Mouse (Mus musculus): ENCODE data around the gene Rnf213. TPM values are rescaled to one million over a fixed set of nuclear protein-coding genes. Genes with fewer than 3 reads are reported as not detected.
A peak's percentile ranks its signal among the peaks of the same experiment; 100 is the strongest.

Rnf213 gene
- polyA plus RNA-seq, 1 experiment from 2014 or later, result 8.5 TPM

GRCm38 (mm10) chr11:119390271-119391231, 2.3 kb upstream of the Rnf213 start:
- Histone ChIP-seq H3K27me3 (replicated peaks) (peaks cover 20% of the 10 kb centered on the region), H3K9ac (peak overlapping the region; percentile 87), H3K36me3 (no peaks in the 10 kb centered on the region), H3K27ac (ENCODE audit: poor library complexity, severe bottlenecking) (peak overlapping the region; percentile 91), H3K4me3 (peak overlapping the region; percentile 69), H3K4me2 (peak overlapping the region; percentile 83), H3K9me3 (replicated peaks) (no peaks in the 10 kb centered on the region), H3K4me1 (replicated peaks) (peaks cover 54% of the 10 kb centered on the region)
- ATAC-seq (ENCODE audit: insufficient number of reproducible peaks, low FRiP score), result peak; percentile 39
- WGBS, result 2% methylated on average over 53 of the region's 53 CpGs

- Histone ChIP-seq H3K9me3 (replicated peaks) (no peaks in the 10 kb centered on the region), H3K4me2 (peak overlapping the region; percentile 83), H3K4me3 (peak overlapping the region; percentile 69; the same call in 1 of the 2 replicates), H3K9ac (0 out of 2 replicates have a peak overlapping the region, but pooled peaks have one; percentile 87), H3K27ac (ENCODE audit: poor library complexity, severe bottlenecking) (peak overlapping the region; percentile 91), H3K4me1 (replicated peaks) (peaks cover 54% of the 10 kb centered on the region), H3K27me3 (replicated peaks) (peaks cover 30% of the 10 kb centered on the region), H3K36me3 (0 out of 2 replicates have a peak, but pooled peaks cover 2% of the 10 kb centered on the region)
- ATAC-seq (ENCODE audit: insufficient number of reproducible peaks, low FRiP score), result no peak
- 32% methylated on average over 7 of the region's 7 CpGs for WGBS
Measured at GRCm38 (mm10) chr11:119391386-119392000, 1.4 kb upstream of the Rnf213 start.

GRCm38 (mm10) chr11:119392001-119392614, 792 bp upstream of the Rnf213 start:
- peak overlapping the region; percentile 61 for H3K4me3 ChIP-seq
- 8% methylated on average over 12 of the region's 12 CpGs for WGBS
- peak overlapping the region; percentile 79 for H3K4me2 ChIP-seq
- peaks cover 50% of the 10 kb centered on the region for H3K4me1 ChIP-seq (replicated peaks)
- peak overlapping the region; percentile 91 for H3K27ac ChIP-seq (ENCODE audit: poor library complexity, severe bottlenecking)
- H3K9ac ChIP-seq, result peak overlapping the region; percentile 55; the same call in 1 of the 2 replicates
- H3K27me3 ChIP-seq (replicated peaks), result peaks cover 32% of the 10 kb centered on the region
- H3K36me3 ChIP-seq, result 0 out of 2 replicates have a peak, but pooled peaks cover 4% of the 10 kb centered on the region
- no peaks in the 10 kb centered on the region for H3K9me3 ChIP-seq (replicated peaks)
- ATAC-seq (ENCODE audit: insufficient number of reproducible peaks, low FRiP score), result no peak; the same call in 1 of the 2 replicates

- peak overlapping the region; percentile 79 for H3K4me2 ChIP-seq
- H3K27ac ChIP-seq (ENCODE audit: poor library complexity, severe bottlenecking), result peak overlapping the region; percentile 56
- 25% methylated on average over 7 of the region's 7 CpGs for WGBS
- 0 out of 2 replicates have a peak, but pooled peaks cover 4% of the 10 kb centered on the region for H3K36me3 ChIP-seq
- H3K27me3 ChIP-seq (replicated peaks), result peaks cover 28% of the 10 kb centered on the region
- ATAC-seq (ENCODE audit: insufficient number of reproducible peaks, low FRiP score), result no peak
- peak overlapping the region; percentile 74 for H3K9ac ChIP-seq
- H3K9me3 ChIP-seq (replicated peaks), result no peaks in the 10 kb centered on the region
- peaks cover 37% of the 10 kb centered on the region for H3K4me1 ChIP-seq (replicated peaks)
- H3K4me3 ChIP-seq, result peak overlapping the region; percentile 61
Measured at GRCm38 (mm10) chr11:119393483-119393804, 544 bp downstream of the Rnf213 start.

GRCm38 (mm10) chr11:119394210-119394609, 1.3 kb downstream of the Rnf213 start:
- 61% methylated on average over 6 of the region's 6 CpGs for WGBS
- peaks cover 37% of the 10 kb centered on the region for H3K4me1 ChIP-seq (replicated peaks)
- peak overlapping the region; percentile 79 for H3K4me2 ChIP-seq
- 0 out of 2 replicates have a peak, but pooled peaks cover 4% of the 10 kb centered on the region for H3K36me3 ChIP-seq
- no peak overlapping the region for H3K27ac ChIP-seq (ENCODE audit: poor library complexity, severe bottlenecking)
- H3K4me3 ChIP-seq, result peak overlapping the region; percentile 5; the same call in 1 of the 2 replicates
- H3K9ac ChIP-seq, result 0 out of 2 replicates have a peak overlapping the region, but pooled peaks have one; percentile 28
- H3K27me3 ChIP-seq (replicated peaks), result peaks cover 28% of the 10 kb centered on the region
- ATAC-seq (ENCODE audit: insufficient number of reproducible peaks, low FRiP score), result no peak
- H3K9me3 ChIP-seq (replicated peaks), result no peaks in the 10 kb centered on the region

GRCm38 (mm10) chr11:119395394-119395793, 2.5 kb downstream of the Rnf213 start:
- Histone ChIP-seq H3K4me2 (no peak overlapping the region), H3K9ac (no peak overlapping the region), H3K27ac (ENCODE audit: poor library complexity, severe bottlenecking) (no peak overlapping the region), H3K4me1 (replicated peaks) (peaks cover 32% of the 10 kb centered on the region), H3K9me3 (replicated peaks) (no peaks in the 10 kb centered on the region), H3K27me3 (replicated peaks) (peaks cover 28% of the 10 kb centered on the region), H3K36me3 (0 out of 2 replicates have a peak, but pooled peaks cover 4% of the 10 kb centered on the region), H3K4me3 (no peak overlapping the region)
- WGBS, result 35% methylated on average over 7 of the region's 7 CpGs
- no peak for ATAC-seq (ENCODE audit: insufficient number of reproducible peaks, low FRiP score)

GRCm38 (mm10) chr11:119395931-119396330, 3.0 kb downstream of the Rnf213 start:
- Histone ChIP-seq H3K4me2 (no peak overlapping the region), H3K4me1 (replicated peaks) (peaks cover 30% of the 10 kb centered on the region), H3K9ac (no peak overlapping the region), H3K9me3 (replicated peaks) (no peaks in the 10 kb centered on the region), H3K4me3 (no peak overlapping the region), H3K27ac (ENCODE audit: poor library complexity, severe bottlenecking) (no peak overlapping the region), H3K36me3 (0 out of 2 replicates have a peak, but pooled peaks cover 4% of the 10 kb centered on the region), H3K27me3 (replicated peaks) (peaks cover 28% of the 10 kb centered on the region)
- ATAC-seq (ENCODE audit: insufficient number of reproducible peaks, low FRiP score), result no peak
- WGBS, result 32% methylated on average over 13 of the region's 13 CpGs

GRCm38 (mm10) chr11:119396461-119396860, 3.6 kb downstream of the Rnf213 start:
- Histone ChIP-seq H3K4me1 (replicated peaks) (peaks cover 25% of the 10 kb centered on the region), H3K36me3 (0 out of 2 replicates have a peak, but pooled peaks cover 4% of the 10 kb centered on the region), H3K27ac (ENCODE audit: poor library complexity, severe bottlenecking) (no peak overlapping the region), H3K4me2 (no peak overlapping the region), H3K9ac (no peak overlapping the region), H3K27me3 (replicated peaks) (peaks cover 28% of the 10 kb centered on the region), H3K9me3 (replicated peaks) (no peaks in the 10 kb centered on the region), H3K4me3 (no peak overlapping the region)
- 67% methylated on average over 7 of the region's 7 CpGs for WGBS
- ATAC-seq (ENCODE audit: insufficient number of reproducible peaks, low FRiP score), result no peak

GRCm38 (mm10) chr11:119402501-119403160, 9.7 kb downstream of the Rnf213 start:
- Histone ChIP-seq H3K27ac (ENCODE audit: poor library complexity, severe bottlenecking) (no peak overlapping the region), H3K9ac (no peak overlapping the region; the same call in 1 of the 2 replicates), H3K36me3 (peaks cover 33% of the 10 kb centered on the region), H3K4me3 (no peak overlapping the region), H3K27me3 (replicated peaks) (no peaks in the 10 kb centered on the region), H3K4me1 (replicated peaks) (no peaks in the 10 kb centered on the region), H3K9me3 (replicated peaks) (peaks cover 4% of the 10 kb centered on the region; the same call in 1 of the 2 replicates), H3K4me2 (no peak overlapping the region)
- no peak for ATAC-seq (ENCODE audit: insufficient number of reproducible peaks, low FRiP score)
- 49% methylated on average over 11 of the region's 11 CpGs for WGBS

GRCm38 (mm10) chr11:119404627-119405026, 11.7 kb downstream of the Rnf213 start:
- no peaks in the 10 kb centered on the region for H3K27me3 ChIP-seq (replicated peaks)
- no peak overlapping the region for H3K4me2 ChIP-seq
- H3K9me3 ChIP-seq (replicated peaks), result peaks cover 4% of the 10 kb centered on the region; the same call in 1 of the 2 replicates
- H3K27ac ChIP-seq (ENCODE audit: poor library complexity, severe bottlenecking), result no peak overlapping the region
- WGBS, result 64% methylated on average over 5 of the region's 5 CpGs
- peaks cover 47% of the 10 kb centered on the region for H3K36me3 ChIP-seq
- no peaks in the 10 kb centered on the region for H3K4me1 ChIP-seq (replicated peaks)
- no peak overlapping the region for H3K9ac ChIP-seq
- H3K4me3 ChIP-seq, result no peak overlapping the region
- no peak for ATAC-seq (ENCODE audit: insufficient number of reproducible peaks, low FRiP score)
